Mouse (Mus musculus) neural tube, embryonic 10.5 days (tissue): Measurements from ENCODE around the gene Me3.

Experiments
- DNase-seq: peaks from one replicate; pipeline ENCODE4 v3.0.0-alpha.2; 2017; ENCODE audit warnings: low spot score; ENCODE audit errors: extremely low spot score

Me3 gene

GRCm38 (mm10) chr7:89632342-89633251 is at the start of gene Me3:
TSS of gene Me3 (plus strand) at chr7:89632392.
- DNase-seq, result peak; percentile 59

GRCm38 (mm10) chr7:89590039-89590438 is 42.2 kb upstream of the Me3 start:
- no peak for DNase-seq

DNA sequence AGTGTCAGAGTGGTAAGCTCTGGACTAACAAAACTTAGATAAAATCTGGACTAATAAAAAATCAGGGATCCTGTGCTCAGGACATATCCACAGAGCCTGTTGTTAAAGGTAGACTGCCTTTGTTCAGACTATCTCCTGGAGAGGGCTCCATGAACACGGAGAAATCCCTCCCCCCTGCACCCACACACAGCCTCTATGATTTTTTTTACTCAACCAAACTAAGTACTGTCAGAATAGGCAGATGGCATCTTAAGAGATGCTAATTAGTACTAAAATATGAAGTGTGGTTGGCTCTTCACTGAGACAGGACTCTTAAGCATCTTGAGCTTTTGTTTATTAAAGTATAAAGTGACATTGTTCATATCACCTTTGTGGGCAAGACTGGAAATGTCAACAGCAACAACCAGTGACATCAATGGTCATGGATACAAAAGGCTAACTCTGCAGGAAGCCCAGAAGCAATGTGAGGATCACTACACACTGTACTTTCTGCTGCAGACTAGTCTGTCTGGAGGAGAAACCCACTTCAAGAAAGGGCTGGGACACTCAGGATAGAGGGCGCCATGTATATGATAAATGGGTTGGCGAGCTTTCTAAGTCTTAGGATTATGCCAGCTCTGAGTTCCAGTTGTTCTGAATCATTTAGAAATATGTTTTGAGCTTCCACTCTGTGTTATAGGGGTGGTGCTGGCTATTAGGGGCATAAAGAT is 41.5 kb upstream of the Me3 start:
- DNase-seq, result no peak

- DNase-seq, result no peak
Measured at GRCm38 (mm10) chr7:89595813-89596212, 36.4 kb upstream of the Me3 start.

GRCm38 (mm10) chr7:89605589-89606536 is 26.3 kb upstream of the Me3 start:
- no peak for DNase-seq

GRCm38 (mm10) chr7:89607329-89607728 is 24.9 kb upstream of the Me3 start:
- DNase-seq, result no peak

DNA sequence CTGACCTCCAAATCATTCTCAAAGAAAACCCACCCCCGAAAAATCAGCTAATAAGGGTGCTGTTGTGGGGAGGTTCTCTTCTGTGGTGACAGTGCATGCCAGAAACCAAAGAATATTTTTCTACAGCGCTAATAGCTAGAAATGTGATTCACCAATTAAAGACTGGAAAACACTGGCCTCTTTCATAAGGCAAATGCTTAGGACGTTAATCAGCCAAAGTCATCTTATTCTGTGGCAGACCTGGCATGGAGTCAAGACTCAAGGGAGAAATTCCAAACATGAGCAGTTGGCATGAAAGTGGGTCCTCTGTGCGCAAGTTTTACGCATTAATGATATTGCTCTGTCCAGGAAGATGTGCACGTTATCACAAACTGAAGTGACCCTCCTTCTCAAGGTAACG is 21.0 kb upstream of the Me3 start:
- DNase-seq, result no peak

DNA sequence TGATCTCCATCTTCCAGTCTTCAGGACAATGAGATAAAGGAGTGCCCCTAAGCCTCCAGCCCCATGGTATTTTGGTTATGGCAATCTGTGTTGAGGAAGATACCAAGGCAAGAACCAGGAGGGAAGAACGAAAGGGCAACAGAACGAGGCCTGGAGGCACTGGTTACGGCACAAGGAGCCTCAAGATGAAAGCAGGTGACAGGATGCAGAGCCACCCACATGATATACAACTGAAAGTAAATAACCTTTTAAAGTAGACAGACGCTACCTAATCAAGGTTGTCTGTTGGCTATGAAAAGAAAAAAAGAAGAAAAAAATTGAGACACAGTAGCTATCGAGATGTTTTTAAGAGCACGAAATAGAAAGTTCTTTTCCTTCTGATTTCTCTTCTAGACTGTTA is 16.0 kb upstream of the Me3 start:
- no peak for DNase-seq

DNA sequence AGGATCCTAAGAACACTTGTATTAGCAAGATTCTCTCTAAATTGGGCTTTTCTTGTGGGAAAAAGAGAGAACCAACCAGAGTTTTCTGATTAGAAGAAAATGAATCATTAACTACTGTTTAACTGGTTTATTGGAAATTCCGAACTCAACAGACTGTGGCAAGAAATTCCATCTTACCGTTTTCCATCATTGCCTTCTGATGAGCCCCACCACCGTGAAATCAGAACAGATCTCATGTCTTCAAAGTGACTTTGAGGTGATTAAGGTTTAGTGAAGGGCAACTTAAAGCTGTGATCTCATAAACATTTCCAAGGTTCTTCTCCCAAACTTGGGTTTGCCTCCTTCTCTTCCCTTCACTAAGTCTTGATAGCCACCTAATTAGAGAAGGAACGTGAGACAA is 8.9 kb upstream of the Me3 start:
- DNase-seq, result no peak

- no peak for DNase-seq
Measured at GRCm38 (mm10) chr7:89627393-89627792, 4.8 kb upstream of the Me3 start.

- DNase-seq, result peak; percentile 59
Measured at GRCm38 (mm10) chr7:89628006-89628405, 4.2 kb upstream of the Me3 start.

- no peak for DNase-seq
Measured at GRCm38 (mm10) chr7:89629006-89629405, 3.2 kb upstream of the Me3 start.

DNA sequence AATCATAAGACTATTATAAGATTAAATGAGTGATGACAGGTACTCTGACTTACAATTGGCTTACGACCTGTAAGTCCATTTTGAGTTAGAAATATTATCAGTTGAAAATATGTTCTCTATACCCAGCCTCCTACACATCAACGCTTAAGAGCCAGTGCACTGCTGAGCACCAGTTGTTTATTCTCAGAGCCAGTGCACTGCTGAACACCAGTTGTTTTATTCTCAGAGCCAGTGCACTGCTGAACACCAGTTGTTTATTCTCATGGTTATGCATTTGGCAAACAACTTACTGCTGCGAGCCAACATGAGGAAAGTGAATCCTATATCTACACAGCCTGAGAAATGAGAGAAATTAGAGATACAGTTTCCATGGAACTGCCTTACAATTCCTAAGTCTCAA is 2.3 kb upstream of the Me3 start:
- DNase-seq, result no peak

DNA sequence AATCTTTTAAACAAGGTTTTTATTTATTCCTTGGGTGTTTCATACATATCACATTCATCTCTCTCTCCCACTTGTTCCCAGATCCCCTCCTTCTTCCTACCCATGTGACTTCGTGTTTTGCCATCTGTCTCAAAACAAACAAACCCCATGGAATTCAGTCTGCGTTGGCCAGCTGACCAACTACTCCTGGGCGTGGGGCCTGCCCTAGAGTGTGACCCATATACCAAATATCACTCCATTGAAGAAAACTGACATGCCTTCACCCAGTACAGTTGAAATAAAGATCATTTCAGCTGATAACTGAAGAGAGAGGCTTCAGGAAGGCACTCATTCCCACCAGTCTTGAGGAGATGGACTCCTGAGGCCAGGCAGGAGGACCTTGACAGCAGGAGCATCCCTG is 1.4 kb upstream of the Me3 start:
- DNase-seq, result no peak

DNA sequence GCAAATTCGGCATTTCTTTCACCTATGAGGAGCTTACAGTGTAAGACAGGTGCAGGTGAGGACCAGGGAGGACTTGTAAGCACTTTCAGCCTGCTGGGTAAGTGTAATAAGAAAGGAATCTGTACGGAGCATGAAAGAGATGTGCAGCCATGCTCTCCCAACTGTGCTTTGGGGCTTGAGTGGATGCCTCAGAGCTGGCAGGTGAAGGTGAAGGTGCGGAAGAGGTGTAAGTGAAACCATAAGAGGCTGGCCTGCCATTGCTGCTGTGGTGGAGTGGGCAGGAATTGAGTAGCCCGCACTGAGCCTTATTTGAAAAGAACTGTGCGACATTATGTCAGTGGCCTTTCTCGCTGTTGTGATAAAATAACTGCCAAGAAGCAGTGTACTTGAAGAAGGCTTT is 8.3 kb downstream of the Me3 start:
- no peak for DNase-seq

- no peak for DNase-seq
Measured at GRCm38 (mm10) chr7:89640944-89641661, 8.9 kb downstream of the Me3 start.

DNA sequence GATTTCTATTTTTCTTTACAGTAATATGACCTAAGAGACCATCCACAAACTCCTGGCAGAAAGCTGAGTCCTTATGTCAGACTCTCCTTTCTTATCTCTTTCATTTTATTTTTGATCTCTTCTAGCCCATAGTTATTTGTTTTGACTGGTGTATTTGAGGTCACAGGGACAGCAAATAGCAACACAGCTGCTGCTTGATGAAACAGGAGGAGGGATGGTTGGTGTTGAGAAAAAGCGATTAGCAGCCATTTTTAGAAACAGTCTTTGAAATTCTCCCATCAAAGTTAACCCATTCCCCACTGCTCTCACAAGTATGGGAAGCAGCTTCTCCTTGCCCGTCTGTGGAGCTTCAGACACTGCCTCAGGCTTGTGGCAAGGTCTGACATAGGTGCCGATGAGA is 12.8 kb downstream of the Me3 start:
- DNase-seq, result no peak

GRCm38 (mm10) chr7:89647864-89648263 is 15.7 kb downstream of the Me3 start:
- no peak for DNase-seq

DNA sequence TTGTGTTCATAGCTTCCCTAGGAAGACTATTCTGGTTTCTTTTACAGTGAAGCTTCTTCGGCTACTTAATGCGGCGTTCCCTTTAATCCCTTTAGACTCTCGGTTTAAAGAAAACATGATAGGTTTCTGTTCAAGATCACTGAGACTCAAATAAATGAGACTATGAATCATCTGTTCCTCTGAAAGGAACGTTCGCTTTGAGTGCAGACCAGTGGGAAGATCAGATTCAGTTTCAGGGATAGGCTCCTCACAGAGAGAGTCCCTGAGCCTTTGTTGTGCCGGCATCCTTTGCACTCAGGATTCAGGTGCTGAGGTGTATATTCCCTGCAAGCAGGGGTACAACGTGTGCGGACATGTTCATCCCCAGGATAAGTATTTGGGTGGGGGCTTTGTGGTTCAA is 25.0 kb downstream of the Me3 start:
- no peak for DNase-seq

DNA sequence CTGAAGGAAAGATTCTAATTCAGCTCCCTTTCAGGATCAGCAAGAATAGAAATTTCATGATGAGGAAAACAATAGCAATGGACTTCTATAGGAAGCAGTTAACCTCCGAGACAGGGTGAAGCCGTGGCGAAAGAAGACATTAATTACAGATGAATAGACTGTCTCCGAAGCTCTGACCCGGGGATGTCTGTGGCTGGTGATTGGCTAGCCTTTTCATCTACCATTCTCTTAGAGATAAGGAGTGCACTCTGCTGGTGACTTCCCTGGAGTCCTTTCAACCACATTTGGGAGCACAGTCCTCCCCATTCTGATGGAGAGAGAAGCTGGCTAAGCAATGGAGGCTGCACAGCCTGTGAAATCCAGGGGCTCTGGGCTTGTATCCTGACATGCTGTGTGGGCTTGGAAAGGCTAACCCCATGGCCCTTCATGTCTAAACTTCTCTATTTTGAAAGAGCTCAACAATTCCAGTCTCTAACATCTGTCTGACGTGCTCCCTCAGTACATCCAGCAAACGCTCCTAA is 25.6 kb downstream of the Me3 start:
- DNase-seq, result no peak

DNA sequence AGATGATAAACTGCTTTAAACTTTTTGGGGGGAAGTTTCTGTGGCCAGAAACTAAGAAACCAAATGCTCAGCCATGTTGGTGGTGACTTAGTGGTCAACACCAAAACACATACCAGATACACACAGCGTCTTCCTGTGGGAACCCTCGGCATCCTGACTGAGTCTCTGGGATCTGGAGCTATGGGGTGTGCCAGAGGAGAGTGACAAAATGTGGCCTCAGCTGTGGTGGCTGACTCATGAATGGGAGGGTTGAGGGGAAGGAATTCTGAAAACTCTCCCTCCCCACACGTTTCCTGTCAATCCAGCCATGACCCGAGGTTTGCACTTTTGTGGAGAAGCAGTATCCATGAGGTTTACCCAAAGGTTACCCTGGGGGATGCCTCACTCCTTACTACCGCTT is 32.0 kb downstream of the Me3 start:
- DNase-seq, result no peak
